Mouse (Mus musculus): ENCODE measurements around the gene Aqp3. TPM values are rescaled to one million over a fixed set of nuclear protein-coding genes. Genes with fewer than 3 reads are reported as not detected.

Aqp3 gene
- polyA plus RNA-seq (2012; rRNA removed; ENCODE audit: low replicate concordance) = 68.6 and 144 TPM in 2 replicates

DNA sequence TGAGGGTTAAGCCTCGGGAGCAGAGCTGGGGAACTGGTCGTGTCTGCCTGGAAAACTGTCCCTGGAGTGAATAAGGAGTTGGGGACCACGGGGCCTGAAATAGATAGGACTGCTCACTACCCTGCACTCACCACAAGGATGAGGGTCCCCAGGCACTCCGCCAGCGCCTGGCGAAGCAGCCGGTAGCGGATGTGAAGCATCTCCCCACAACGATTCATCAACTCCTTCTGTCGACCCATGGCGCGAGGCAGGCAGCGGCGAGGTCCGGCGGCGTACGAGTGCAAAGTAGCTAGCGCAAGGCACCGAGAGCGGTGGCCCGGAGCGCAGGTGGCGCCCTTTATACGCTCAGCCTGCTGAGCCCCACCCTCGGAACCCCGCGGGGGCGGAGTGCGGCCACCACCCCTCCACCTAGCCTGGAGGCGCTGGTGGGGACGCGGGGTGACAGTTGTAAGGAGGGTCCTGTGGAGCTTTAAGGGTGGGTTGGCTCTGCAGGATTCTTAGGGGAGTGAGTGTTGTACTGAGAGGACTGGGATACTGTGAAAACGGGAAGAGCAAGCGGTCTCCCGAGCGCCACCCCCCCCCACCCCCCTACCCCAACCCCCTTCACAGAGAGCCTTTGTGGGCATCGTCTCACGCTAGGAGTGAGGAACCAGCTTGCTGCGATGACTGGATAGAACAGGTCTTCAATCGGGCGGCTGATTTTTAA is at the start of gene Aqp3:
Gene Aqp3, minus strand, starts transcription at position 313 of the 706 bp plus-strand sequence.

GRCm38 (mm10) chr4:41135711-41136453 is 37.9 kb upstream of the Aqp3 start, which contains the start of gene Ube2r2:
Gene Ube2r2, plus strand, starts transcription at chr4:41135743.

GRCm38 (mm10) chr4:41124180-41124951 is 26.4 kb upstream of the Aqp3 start, which contains the start of gene Nol6:
Gene Nol6, minus strand, starts transcription at chr4:41124455.

GRCm38 (mm10) chr4:41047524-41048271 is 50.3 kb downstream of the Aqp3 start, which contains the start of gene Aqp7:
Gene Aqp7, minus strand, starts transcription at chr4:41048139.

Other genes with a start within 250 kb of the Aqp3 start
- gene B4galt1, start 244.2 kb downstream of the Aqp3 start, polyA plus RNA-seq (2012; rRNA removed; ENCODE audit: low replicate concordance) = 45.7 and 77.4 TPM in 2 replicates
- gene Spink4, start 178.1 kb downstream of the Aqp3 start, polyA plus RNA-seq (2012; rRNA removed; ENCODE audit: low replicate concordance) = 2,905 and 6,875 TPM in 2 replicates
- 305 and 473 TPM in 2 replicates for gene Bag1, start 149.9 kb downstream of the Aqp3 start, polyA plus RNA-seq (2012; rRNA removed; ENCODE audit: low replicate concordance)
- gene Chmp5, start 149.8 kb downstream of the Aqp3 start, polyA plus RNA-seq (2012; rRNA removed; ENCODE audit: low replicate concordance) = 3.4 and 3.9 TPM in 2 replicates
- 5.4 and 8.4 TPM in 2 replicates for gene Nfx1, start 127.3 kb downstream of the Aqp3 start, polyA plus RNA-seq (2012; rRNA removed; ENCODE audit: low replicate concordance)
- 4.9 and 14.7 TPM in 2 replicates for gene Aqp7, start 50.0 kb downstream of the Aqp3 start, polyA plus RNA-seq (2012; rRNA removed; ENCODE audit: low replicate concordance)
- 15.4 and 23.4 TPM in 2 replicates for gene Nol6, start 26.3 kb upstream of the Aqp3 start, polyA plus RNA-seq (2012; rRNA removed; ENCODE audit: low replicate concordance)
- gene Ube2r2, start 37.6 kb upstream of the Aqp3 start, polyA plus RNA-seq (2012; rRNA removed; ENCODE audit: low replicate concordance) = 17.5 and 26.3 TPM in 2 replicates
- gene Ubap2, start 177.0 kb upstream of the Aqp3 start, polyA plus RNA-seq (2012; rRNA removed; ENCODE audit: low replicate concordance) = 77.9 and 166 TPM in 2 replicates
- gene Dcaf12, start 216.7 kb upstream of the Aqp3 start, polyA plus RNA-seq (2012; rRNA removed; ENCODE audit: low replicate concordance) = 11.7 and 20.3 TPM in 2 replicates